Mouse (Mus musculus) CH12.LX (cell line): ENCODE results near the gene Evpl. TPM values are rescaled to one million over a fixed set of nuclear protein-coding genes. Genes with fewer than 3 reads are reported as not detected.

Experiments used
- DNase-seq: peaks from one replicate; pipeline ENCODE4 v3.0.0-alpha.2; 2013; ENCODE audit errors: extremely low read depth
- H3K27ac ChIP-seq: 2 replicates; pipeline ENCODE4 v1.5.1; 2012; ENCODE audit warnings: low read depth, mild to moderate bottlenecking, control low read depth, moderate library complexity; ENCODE audit not compliant: insufficient read depth
- H3K27me3 ChIP-seq: replicated peaks from 2 replicates; pipeline ENCODE3; 2012; ENCODE audit warnings: inconsistent platforms
- H3K36me3 ChIP-seq, 2 experiments: replicated peaks in 1 of 2; 2 replicates each; pipeline versions ENCODE3 to v1.6.1; 2012; ENCODE audit warnings: inconsistent platforms in 1 of 2, low read length in 1 of 2, mild to moderate bottlenecking in 1 of 2, mixed read lengths in 1 of 2, moderate library complexity in 1 of 2; ENCODE audit not compliant: control insufficient read depth in 1 of 2, insufficient read depth in 1 of 2
- H3K4me1 ChIP-seq, 2 experiments: 2 replicates each; pipeline ENCODE4 v1.6.1; 2012; ENCODE audit warnings: inconsistent platforms in 1 of 2, moderate library complexity in 1 of 2; ENCODE audit not compliant: insufficient read depth in 2 of 2, control insufficient read depth in 1 of 2
- H3K4me2 ChIP-seq: 2 replicates; pipeline ENCODE4 v1.6.1; 2012; ENCODE audit warnings: low read depth, mild to moderate bottlenecking, control low read depth; ENCODE audit not compliant: poor library complexity, insufficient read depth, severe bottlenecking
- H3K4me3 ChIP-seq, 3 experiments: fragments of 150-350 bp in 1 of 3; sonication (generic) in 1 of 3; replicated peaks in 1 of 3; 2 replicates each; pipeline versions ENCODE3 to v1.5.1; 2011 to 2012; ENCODE audit warnings: low read depth in 2 of 3, low read length in 2 of 3, mild to moderate bottlenecking in 2 of 3, moderate library complexity in 2 of 3, control low read depth in 1 of 3, improper control_type of control experiment in 1 of 3, inconsistent platforms in 1 of 3, mixed read lengths in 1 of 3; ENCODE audit not compliant: poor library complexity in 1 of 3
- H3K79me2 ChIP-seq: replicated peaks from 2 replicates; pipeline ENCODE4 v1.6.1; 2012; ENCODE audit warnings: mild to moderate bottlenecking, moderate library complexity; ENCODE audit not compliant: control insufficient read depth, poor library complexity, insufficient read depth, severe bottlenecking; ENCODE audit errors: extremely low read depth
- H3K9ac ChIP-seq: 2 replicates; pipeline ENCODE4 v1.6.1; 2012; ENCODE audit warnings: low read depth, mild to moderate bottlenecking, control low read depth, moderate library complexity; ENCODE audit not compliant: insufficient read depth
- H3K9me3 ChIP-seq: replicated peaks from 2 replicates; pipeline ENCODE3; 2012; ENCODE audit warnings: low read length, inconsistent platforms, mixed read lengths
- CHD1 ChIP-seq: IDR thresholded peaks from 2 replicates; pipeline ENCODE4 v1.6.1; 2012; ENCODE audit warnings: low read depth, low read length, improper control_type of control experiment, inconsistent platforms
- CHD2 ChIP-seq: IDR thresholded peaks from 2 replicates; pipeline ENCODE4 v1.6.1; 2011; ENCODE audit warnings: low read length, improper control_type of control experiment
- E2F4 ChIP-seq: IDR thresholded peaks from 2 replicates; pipeline ENCODE4 v1.6.1; 2011; ENCODE audit warnings: low read depth, low read length, improper control_type of control experiment; ENCODE audit not compliant: insufficient replicate concordance
- ELF1 ChIP-seq: IDR thresholded peaks from 2 replicates; pipeline ENCODE4 v1.6.1; 2014; ENCODE audit warnings: low read depth, mild to moderate bottlenecking, inconsistent platforms, low read length, improper control_type of control experiment
- ETS1 ChIP-seq: conservative IDR thresholded peaks from 2 replicates; pipeline ENCODE4 v1.6.1; 2012; ENCODE audit warnings: low read depth, mild to moderate bottlenecking, inconsistent platforms, low read length, improper control_type of control experiment, moderate library complexity
- KAT2A ChIP-seq: IDR thresholded peaks from 2 replicates; pipeline ENCODE4 v1.6.1; 2012; ENCODE audit warnings: low read length, improper control_type of control experiment, inconsistent platforms; ENCODE audit not compliant: insufficient replicate concordance
- MAX ChIP-seq: IDR thresholded peaks from 2 replicates; pipeline ENCODE4 v1.6.1; 2011; ENCODE audit warnings: low read length, improper control_type of control experiment
- MAZ ChIP-seq: IDR thresholded peaks from 2 replicates; pipeline ENCODE4 v1.6.1; 2012; ENCODE audit warnings: low read depth, mild to moderate bottlenecking, inconsistent platforms, low read length, improper control_type of control experiment, moderate library complexity
- POLR2A ChIP-seq: IDR thresholded peaks from 2 replicates; pipeline ENCODE4 v1.6.1; 2011; ENCODE audit warnings: low read depth, mild to moderate bottlenecking, improper control_type of control experiment, low read length
- RCOR1 ChIP-seq: conservative IDR thresholded peaks from 2 replicates; pipeline ENCODE4 v1.6.1; 2012; ENCODE audit warnings: low read depth, mild to moderate bottlenecking, inconsistent platforms, low read length, improper control_type of control experiment
- TBP ChIP-seq: conservative IDR thresholded peaks from 2 replicates; pipeline ENCODE4 v1.6.1; 2011; ENCODE audit warnings: low read depth, low read length, improper control_type of control experiment
- TCF12 ChIP-seq: IDR thresholded peaks from 2 replicates; pipeline ENCODE4 v1.6.1; 2014; ENCODE audit warnings: low read depth, mild to moderate bottlenecking, inconsistent platforms, low read length, improper control_type of control experiment
- UBTF ChIP-seq: IDR thresholded peaks from 2 replicates; pipeline ENCODE4 v1.6.1; 2012; ENCODE audit warnings: low read depth, mild to moderate bottlenecking, inconsistent platforms, low read length, improper control_type of control experiment, moderate library complexity
- USF2 ChIP-seq: conservative IDR thresholded peaks from 2 replicates; pipeline ENCODE4 v1.6.1; 2011; ENCODE audit warnings: low read depth, low read length, improper control_type of control experiment
- ZNF384 ChIP-seq: IDR thresholded peaks from 2 replicates; pipeline ENCODE4 v1.6.1; 2012; ENCODE audit warnings: low read depth, low read length, improper control_type of control experiment, inconsistent platforms
- dilution Hi-C: fragments of 300-500 bp; cut with MboI; formaldehyde crosslinking; loops from 2 replicates; pipeline ENCODE4 v1.14.3; 2020; ENCODE audit warnings: low sequenced_read_pairs; ENCODE audit not compliant: extremely low pct_unique_long_range_greater_than_20kb, extremely low pct_ligation_motif_present
- in situ Hi-C: fragments of 300-500 bp; cut with MboI; formaldehyde crosslinking; loops from 3 replicates; pipeline ENCODE4 v1.14.3; 2019; ENCODE audit warnings: low sequenced_read_pairs, low pct_ligation_motif_present, low pct_unique_long_range_greater_than_20kb, mixed read lengths
- polyA plus RNA-seq: library from polyadenylated mRNA; unstranded; fragments of >175 nt; gene quantifications from 2 replicates; pipeline ENCODE4 v1.2.1, GENCODE M21; 2012; ENCODE audit warnings: low read depth; ENCODE audit not compliant: insufficient read length
- total RNA-seq, 2 experiments: library from RNA; depleted of rRNA; stranded (reverse); fragments of 300-350 nt in 1 of 2; fragments of >200 nt in 1 of 2; gene quantifications; 2 replicates each; pipeline ENCODE4 v1.2.3; 2012 to 2014

The Evpl gene
- total and polyA plus RNA-seq, 3 experiments, result 0.21 to 0.23 TPM; not detected in 1

GRCm38 (mm10) chr11:116247502-116248222 lies 9.8 kb upstream of the Evpl start:
- Histone ChIP-seq H3K4me3 (no peak overlapping the region), H3K79me2 (no peaks in the 10 kb centered on the region), H3K27ac (no peak overlapping the region), H3K4me1 (peaks cover 0 to 3% of the 10 kb centered on the region in 2 experiments; a peak in 1 of 4 replicates), H3K4me2 (no peak overlapping the region), H3K9me3 (no peaks in the 10 kb centered on the region), H3K27me3 (no peaks in the 10 kb centered on the region), H3K9ac (no peak overlapping the region), H3K36me3 (peaks cover 87 to 99% of the 10 kb centered on the region in 2 experiments)
- in situ Hi-C loops (no loop called here), dilution Hi-C loops (no loop called here)
- no peak for DNase-seq
- TF ChIP-seq CHD2, result no peak
- TF ChIP-seq UBTF, result no peak
- 0 out of 2 replicates have a peak, but pooled peaks have one; percentile 14 for TF ChIP-seq POLR2A

GRCm38 (mm10) chr11:116245616-116246015 lies 7.7 kb upstream of the Evpl start:
- in situ Hi-C loops (no loop called here), dilution Hi-C loops (no loop called here)
- peaks cover 67 to 81% of the 10 kb centered on the region in 2 experiments for H3K36me3 ChIP-seq
- peaks cover 0 to 3% of the 10 kb centered on the region in 2 experiments; a peak in 1 of 4 replicates for H3K4me1 ChIP-seq
- H3K79me2 ChIP-seq, result no peaks in the 10 kb centered on the region
- H3K9ac ChIP-seq, result no peak overlapping the region
- H3K27ac ChIP-seq, result no peak overlapping the region
- H3K27me3 ChIP-seq, result no peaks in the 10 kb centered on the region
- no peak overlapping the region for H3K4me3 ChIP-seq
- H3K9me3 ChIP-seq, result no peaks in the 10 kb centered on the region
- no peak for DNase-seq
- H3K4me2 ChIP-seq, result no peak overlapping the region
- TF ChIP-seq KAT2A (no peak), TCF12 (no peak), ETS1 (no peak), E2F4 (no peak), ELF1 (no peak), MAZ (no peak), USF2 (no peak), ZNF384 (no peak), TBP (no peak), MAX (no peak), RCOR1 (no peak), CHD1 (no peak)
